Mouse (Mus musculus) forebrain, embryonic 10.5 days (tissue): ENCODE measurements around the gene Kri1. TPM values are rescaled to one million over a fixed set of nuclear protein-coding genes. Genes with fewer than 3 reads are reported as not detected.
"Not testable (repeated sequence)": the region's sequence is repeated elsewhere in the genome, so short reads cannot be mapped to it uniquely, and the experiment has no call there.

Experiments used
- DNase-seq: peaks from one replicate; pipeline ENCODE4 v3.0.0-alpha.2; 2017; ENCODE audit warnings: low spot score; ENCODE audit errors: extremely low spot score
- H3K27ac ChIP-seq: fragments of 300-500 bp; sonication (generic); 2 replicates; pipeline ENCODE4 v1.5.1; 2016; ENCODE audit warnings: mild to moderate bottlenecking
- H3K27me3 ChIP-seq: fragments of 300-500 bp; sonication (generic); 2 replicates; pipeline ENCODE4 v1.6.1; 2016; ENCODE audit warnings: mild to moderate bottlenecking; ENCODE audit not compliant: poor library complexity, severe bottlenecking
- H3K36me3 ChIP-seq: fragments of 300-500 bp; sonication (generic); replicated peaks from 2 replicates; pipeline ENCODE4 v1.6.1; 2016; ENCODE audit warnings: mild to moderate bottlenecking, moderate library complexity
- H3K4me1 ChIP-seq: fragments of 300-500 bp; sonication (generic); 2 replicates; pipeline ENCODE4 v1.6.1; 2016
- H3K4me3 ChIP-seq: fragments of 300-500 bp; sonication (generic); 2 replicates; pipeline ENCODE4 v1.5.1; 2016; ENCODE audit warnings: mild to moderate bottlenecking, moderate library complexity
- H3K9me3 ChIP-seq: fragments of 300-500 bp; sonication (generic); 2 replicates; pipeline ENCODE4 v1.6.1; 2016; ENCODE audit warnings: mild to moderate bottlenecking, moderate library complexity
- WGBS: fragments of 180-500 bp; shearing (Covaris S2); methylation state at CpG from one replicate; pipeline ENCODE4 v1.1.7; 2016; 5-methylcytosine and 5-hydroxymethylcytosine counted together
- polyA plus RNA-seq: library from polyadenylated mRNA; unstranded; fragments of >200 nt; fragmentation: Nextera tagmentation; extraction: Ambion mirVana; gene quantifications from 2 replicates; pipeline ENCODE4 v1.2.1, GENCODE M21; 2016

The Kri1 gene
- polyA plus RNA-seq, 1 experiment from 2014 or later, result 18.3 TPM

GRCm38 (mm10) chr9:21265000-21265561, 22.7 kb downstream of the Kri1 start, which contains the start of gene Atg4d:
Gene Atg4d (plus strand): TSS chr9:21265293.
- H3K36me3 ChIP-seq, result peaks cover 36% of the 10 kb centered on the region
- H3K9me3 ChIP-seq, result no peaks in the 10 kb centered on the region
- under 1% methylated on average over 49 of the region's 49 CpGs for WGBS
- H3K4me1 ChIP-seq, result peaks cover 25% of the 10 kb centered on the region
- H3K27me3 ChIP-seq, result no peaks in the 10 kb centered on the region
- peak within 1 kb of the TSS; percentile 92 for H3K4me3 ChIP-seq
- peak; percentile 99 for DNase-seq
- H3K27ac ChIP-seq, result peak within 1 kb of the TSS; percentile 93

- Histone ChIP-seq H3K9me3 (no peaks in the 10 kb centered on the region), H3K4me1 (peaks cover 25% of the 10 kb centered on the region), H3K27ac (peak overlapping the region; percentile 93), H3K27me3 (no peaks in the 10 kb centered on the region), H3K4me3 (peak overlapping the region; percentile 92), H3K36me3 (peaks cover 30% of the 10 kb centered on the region)
- no peak for DNase-seq
- 21% methylated on average over 17 of the region's 17 CpGs for WGBS
Measured at GRCm38 (mm10) chr9:21264272-21264999, 23.3 kb downstream of the Kri1 start.

GRCm38 (mm10) chr9:21261831-21262230, 25.9 kb downstream of the Kri1 start:
- no peak overlapping the region for H3K4me3 ChIP-seq
- H3K9me3 ChIP-seq, result no peaks in the 10 kb centered on the region
- H3K4me1 ChIP-seq, result peaks cover 23% of the 10 kb centered on the region
- peaks cover 5% of the 10 kb centered on the region for H3K36me3 ChIP-seq
- peaks cover 4% of the 10 kb centered on the region; the same call in 1 of the 2 replicates for H3K27me3 ChIP-seq
- no peak overlapping the region for H3K27ac ChIP-seq
- 74% methylated on average over 2 of the region's 2 CpGs for WGBS
- DNase-seq, result no peak

GRCm38 (mm10) chr9:21260491-21261040, 27.2 kb downstream of the Kri1 start:
- Histone ChIP-seq H3K4me3 (no peak overlapping the region), H3K9me3 (no peaks in the 10 kb centered on the region), H3K27me3 (peaks cover 4% of the 10 kb centered on the region; the same call in 1 of the 2 replicates), H3K36me3 (no peaks in the 10 kb centered on the region), H3K4me1 (peaks cover 11% of the 10 kb centered on the region), H3K27ac (no peak overlapping the region)
- WGBS, result 82% methylated on average over 6 of the region's 6 CpGs
- DNase-seq, result no peak

- DNase-seq, H3K9me3 ChIP-seq, H3K4me3 ChIP-seq, H3K36me3 ChIP-seq, H3K27ac ChIP-seq, H3K4me1 ChIP-seq: not testable (repeated sequence)
- WGBS, result 84% methylated on average over 4 of the region's 4 CpGs
- H3K27me3 ChIP-seq, result peaks cover 23% of the 10 kb centered on the region
Measured at GRCm38 (mm10) chr9:21256349-21256748, 31.4 kb downstream of the Kri1 start.

GRCm38 (mm10) chr9:21254690-21255089, 33.1 kb downstream of the Kri1 start:
- Histone ChIP-seq H3K27me3 (peaks cover 40% of the 10 kb centered on the region), H3K4me1 (peaks cover 11% of the 10 kb centered on the region), H3K4me3 (no peak overlapping the region), H3K27ac (no peak overlapping the region), H3K36me3 (no peaks in the 10 kb centered on the region), H3K9me3 (no peaks in the 10 kb centered on the region)
- DNase-seq, result no peak

GRCm38 (mm10) chr9:21251116-21251735, 36.5 kb downstream of the Kri1 start:
- H3K27ac ChIP-seq, result no peak overlapping the region
- H3K4me3 ChIP-seq, result no peak overlapping the region
- no peaks in the 10 kb centered on the region for H3K9me3 ChIP-seq
- peaks cover 21% of the 10 kb centered on the region for H3K4me1 ChIP-seq
- peaks cover 70% of the 10 kb centered on the region for H3K27me3 ChIP-seq
- WGBS, result 75% methylated on average over 13 of the region's 13 CpGs
- H3K36me3 ChIP-seq, result no peaks in the 10 kb centered on the region
- DNase-seq, result no peak

GRCm38 (mm10) chr9:21250509-21250908, 37.3 kb downstream of the Kri1 start:
- Histone ChIP-seq H3K9me3 (no peaks in the 10 kb centered on the region), H3K4me1 (peaks cover 21% of the 10 kb centered on the region), H3K27ac (no peak overlapping the region), H3K4me3 (no peak overlapping the region), H3K27me3 (peaks cover 77% of the 10 kb centered on the region), H3K36me3 (no peaks in the 10 kb centered on the region)
- WGBS, result 70% methylated on average over 2 of the region's 2 CpGs
- no peak for DNase-seq

GRCm38 (mm10) chr9:21249629-21250508, 37.9 kb downstream of the Kri1 start:
- Histone ChIP-seq H3K9me3 (no peaks in the 10 kb centered on the region), H3K27me3 (peaks cover 84% of the 10 kb centered on the region), H3K4me3 (no peak overlapping the region), H3K36me3 (no peaks in the 10 kb centered on the region), H3K4me1 (peaks cover 26% of the 10 kb centered on the region), H3K27ac (no peak overlapping the region)
- no peak for DNase-seq
- WGBS, result 41% methylated on average over 17 of the region's 17 CpGs

- WGBS, result 1% methylated on average over 30 of the region's 30 CpGs
Measured at GRCm38 (mm10) chr9:21248326-21248725, 39.4 kb downstream of the Kri1 start, which contains the start of gene S1pr5. Gene S1pr5 (minus strand): TSS chr9:21248443.

GRCm38 (mm10) chr9:21246342-21246741, 41.4 kb downstream of the Kri1 start:
- H3K27me3 ChIP-seq, result peaks cover 100% of the 10 kb centered on the region
- H3K4me1 ChIP-seq, result peaks cover 38% of the 10 kb centered on the region
- DNase-seq, result no peak
- H3K27ac ChIP-seq, result no peak overlapping the region
- H3K36me3 ChIP-seq, result no peaks in the 10 kb centered on the region
- WGBS, result 60% methylated on average over 1 of the region's 1 CpGs
- no peak overlapping the region for H3K4me3 ChIP-seq
- H3K9me3 ChIP-seq, result peaks cover 6% of the 10 kb centered on the region

More at GRCm38 (mm10) chr9:21248326-21248725, 39.4 kb downstream of the Kri1 start, which contains the start of gene S1pr5:
- H3K4me1 ChIP-seq, result peaks cover 39% of the 10 kb centered on the region
- H3K27ac ChIP-seq, result no peak within 1 kb of the TSS
- DNase-seq, result no peak
- peak within 1 kb of the TSS; percentile 36 for H3K4me3 ChIP-seq
- no peaks in the 10 kb centered on the region for H3K36me3 ChIP-seq
- H3K9me3 ChIP-seq, result no peaks in the 10 kb centered on the region
- H3K27me3 ChIP-seq, result peaks cover 99% of the 10 kb centered on the region

GRCm38 (mm10) chr9:21245113-21245487, 42.7 kb downstream of the Kri1 start:
- Histone ChIP-seq H3K27me3 (peaks cover 100% of the 10 kb centered on the region), H3K27ac (peak overlapping the region; percentile 30; the same call in 1 of the 2 replicates), H3K4me3 (peak overlapping the region; percentile 55), H3K9me3 (peaks cover 6% of the 10 kb centered on the region), H3K4me1 (peaks cover 32% of the 10 kb centered on the region), H3K36me3 (no peaks in the 10 kb centered on the region)
- 1% methylated on average over 16 of the region's 16 CpGs for WGBS
- DNase-seq, result no peak
